Mouse (Mus musculus) limb, embryonic 13.5 days (tissue): ENCODE measurements around the gene Eloa. TPM values are rescaled to one million over a fixed set of nuclear protein-coding genes. Genes with fewer than 3 reads are reported as not detected.

Source experiments
- ATAC-seq: fragments of 200-750 bp; cut with Nextera tagmentation; 2 replicates; pipeline ENCODE4 v1.8.0; 2017; ENCODE audit warnings: low read depth, moderate number of reproducible peaks, moderate TSS enrichment; ENCODE audit not compliant: low FRiP score
- H3K27ac ChIP-seq: fragments of 300-500 bp; sonication (generic); 2 replicates; pipeline ENCODE4 v1.5.1; 2015; ENCODE audit warnings: inconsistent platforms, mild to moderate bottlenecking, moderate library complexity
- H3K27me3 ChIP-seq: fragments of 300-500 bp; sonication (generic); 2 replicates; pipeline ENCODE4 v1.6.1; 2015; ENCODE audit warnings: mild to moderate bottlenecking, inconsistent platforms
- H3K36me3 ChIP-seq: fragments of 300-500 bp; sonication (generic); 2 replicates; pipeline ENCODE4 v1.6.1; 2015; ENCODE audit warnings: inconsistent platforms, mild to moderate bottlenecking, moderate library complexity
- H3K4me1 ChIP-seq: fragments of 300-500 bp; sonication (generic); 2 replicates; pipeline ENCODE4 v1.6.1; 2015; ENCODE audit warnings: inconsistent platforms
- H3K4me2 ChIP-seq: fragments of 300-500 bp; sonication (generic); replicated peaks from 2 replicates; pipeline ENCODE4 v1.6.1; 2015; ENCODE audit warnings: inconsistent platforms, mild to moderate bottlenecking, moderate library complexity
- H3K4me3 ChIP-seq: fragments of 300-500 bp; sonication (generic); 2 replicates; pipeline ENCODE4 v1.5.1; 2015; ENCODE audit warnings: moderate library complexity, mild to moderate bottlenecking, inconsistent platforms
- H3K9ac ChIP-seq: fragments of 300-500 bp; sonication (generic); 2 replicates; pipeline ENCODE4 v1.6.1; 2015; ENCODE audit warnings: mild to moderate bottlenecking, inconsistent platforms
- H3K9me3 ChIP-seq: fragments of 300-500 bp; sonication (generic); 2 replicates; pipeline ENCODE4 v1.6.1; 2016; ENCODE audit warnings: inconsistent platforms
- WGBS: fragments of 180-500 bp; shearing (Covaris S2); methylation state at CpG from one replicate; pipeline ENCODE4 v1.1.7; 2015; 5-methylcytosine and 5-hydroxymethylcytosine counted together
- polyA plus RNA-seq: library from polyadenylated mRNA; unstranded; fragments of >200 nt; fragmentation: Nextera tagmentation; extraction: Ambion mirVana; gene quantifications from 2 replicates; pipeline ENCODE4 v1.2.1, GENCODE M21; 2015

Eloa gene
- polyA plus RNA-seq, 1 experiment from 2014 or later: 45.1 TPM

DNA sequence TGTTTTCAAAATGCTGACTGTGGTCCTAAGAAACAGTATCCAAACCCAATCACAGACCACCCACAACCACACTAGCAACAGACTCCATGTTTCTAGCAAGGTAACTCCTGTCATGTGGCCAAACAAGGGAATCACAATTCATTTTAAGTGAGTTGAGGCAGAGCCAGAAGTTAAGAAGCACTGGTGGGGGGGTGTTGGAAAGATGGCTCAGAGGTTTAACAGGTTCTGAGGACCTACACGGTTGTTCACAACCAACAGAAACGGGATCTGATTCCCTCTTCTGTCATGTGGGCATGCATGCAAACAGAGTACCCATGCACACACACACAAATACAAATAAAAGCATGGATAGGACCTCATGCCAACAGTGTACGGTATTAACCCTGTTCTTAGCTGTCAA lies 30.5 kb upstream of the Eloa start:
- H3K9ac ChIP-seq: peak overlapping the region; percentile 99
- H3K27me3 ChIP-seq: no peaks in the 10 kb centered on the region
- no peak for ATAC-seq
- H3K9me3 ChIP-seq: no peaks in the 10 kb centered on the region
- peak overlapping the region; percentile 95 for H3K4me2 ChIP-seq
- H3K4me3 ChIP-seq: peak overlapping the region; percentile 99
- WGBS: 4% methylated on average over 3 of the region's 3 CpGs
- peaks cover 20% of the 10 kb centered on the region for H3K4me1 ChIP-seq
- peaks cover 50% of the 10 kb centered on the region for H3K36me3 ChIP-seq
- H3K27ac ChIP-seq: 0 out of 2 replicates have a peak overlapping the region, but pooled peaks have one; percentile 22

DNA sequence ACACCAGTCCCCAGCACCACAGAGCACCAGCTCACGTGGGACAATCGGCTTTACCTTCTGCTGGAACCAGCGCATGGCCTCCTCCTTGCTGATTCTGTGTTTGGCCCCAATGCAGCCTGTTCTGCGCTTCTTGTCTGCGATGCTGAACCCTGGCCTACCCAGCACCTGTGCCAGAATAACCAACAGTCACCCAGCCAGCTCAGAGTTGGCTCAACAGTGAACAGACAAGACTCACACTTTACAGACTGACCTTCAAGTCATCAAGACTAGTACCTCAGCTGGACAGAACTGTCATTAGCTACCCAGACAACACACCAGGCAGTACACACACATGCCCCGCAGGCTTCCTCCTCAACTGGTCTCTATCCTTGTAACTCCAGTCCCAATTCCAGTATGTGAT lies 28.7 kb upstream of the Eloa start:
- H3K4me2 ChIP-seq: no peak overlapping the region
- H3K27ac ChIP-seq: no peak overlapping the region
- no peak overlapping the region for H3K4me3 ChIP-seq
- H3K4me1 ChIP-seq: peaks cover 20% of the 10 kb centered on the region
- no peaks in the 10 kb centered on the region for H3K9me3 ChIP-seq
- 96% methylated on average over 6 of the region's 6 CpGs for WGBS
- no peaks in the 10 kb centered on the region for H3K27me3 ChIP-seq
- H3K36me3 ChIP-seq: peaks cover 66% of the 10 kb centered on the region
- H3K9ac ChIP-seq: peak overlapping the region; percentile 50; the same call in 1 of the 2 replicates
- no peak for ATAC-seq

DNA sequence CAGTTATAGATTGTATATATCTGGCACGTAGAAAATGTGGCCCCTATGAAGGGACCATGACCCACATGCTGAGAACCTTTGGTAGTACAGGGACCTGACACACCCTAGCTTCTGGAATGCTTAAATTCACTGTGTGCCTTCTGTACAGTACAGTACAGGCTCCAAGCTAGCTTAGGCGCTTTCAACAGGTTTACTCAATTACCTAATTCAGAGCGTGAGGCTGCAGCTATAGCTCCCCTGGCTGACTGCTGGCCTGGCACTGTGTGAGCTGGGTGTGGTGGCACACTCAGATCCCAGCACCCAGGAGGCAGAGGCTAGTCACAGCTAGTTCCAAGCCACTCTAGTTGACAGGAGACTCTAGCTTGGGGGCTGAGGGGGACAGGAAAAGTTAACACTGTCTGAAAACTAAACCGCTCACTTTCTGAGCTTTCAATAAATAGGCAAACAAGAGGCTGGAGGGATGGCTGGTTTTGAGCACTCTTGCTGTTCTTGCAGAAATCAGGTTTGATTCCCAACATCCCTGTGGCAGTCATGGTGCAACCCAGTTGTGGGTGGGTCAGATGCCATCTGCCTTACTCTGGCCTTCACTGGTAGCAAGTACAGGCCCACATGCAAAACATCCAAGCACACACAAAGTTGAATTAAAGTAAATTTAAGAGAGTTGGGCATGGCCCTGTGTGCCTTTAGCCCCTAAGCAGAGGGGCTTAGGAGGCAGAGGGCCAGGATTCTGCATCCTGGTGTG lies 26.9 kb upstream of the Eloa start:
- H3K27ac ChIP-seq: no peak overlapping the region
- H3K9me3 ChIP-seq: no peaks in the 10 kb centered on the region
- no peak overlapping the region for H3K4me3 ChIP-seq
- H3K4me1 ChIP-seq: peaks cover 20% of the 10 kb centered on the region
- H3K9ac ChIP-seq: peak overlapping the region; percentile 31; the same call in 1 of the 2 replicates
- no peak overlapping the region for H3K4me2 ChIP-seq
- ATAC-seq: no peak
- 67% methylated on average over 4 of the region's 4 CpGs for WGBS
- H3K36me3 ChIP-seq: peaks cover 77% of the 10 kb centered on the region
- no peaks in the 10 kb centered on the region for H3K27me3 ChIP-seq

DNA sequence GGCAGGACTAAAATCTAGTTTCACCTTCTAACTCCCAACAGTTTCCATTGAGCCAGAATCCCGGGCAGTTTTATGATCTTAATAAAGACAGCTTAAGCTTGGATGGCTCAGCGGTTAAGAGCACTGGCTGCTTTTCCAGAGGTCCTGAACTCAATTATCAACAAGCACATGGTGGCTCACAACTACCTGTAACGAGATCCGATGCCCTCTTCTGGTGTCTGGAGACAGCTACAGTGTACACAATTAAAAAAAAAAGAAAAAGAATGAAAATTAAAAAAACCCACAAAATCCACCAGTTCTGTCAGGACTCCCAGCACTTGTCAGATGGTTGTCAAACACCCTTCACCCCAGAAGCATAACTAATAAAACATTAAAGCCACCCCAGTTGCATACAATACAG lies 26.1 kb upstream of the Eloa start:
- WGBS: 19% methylated on average over 4 of the region's 4 CpGs
- Histone ChIP-seq H3K9me3 (no peaks in the 10 kb centered on the region), H3K4me1 (peaks cover 20% of the 10 kb centered on the region), H3K4me2 (no peak overlapping the region), H3K9ac (peak overlapping the region; percentile 31; the same call in 1 of the 2 replicates), H3K36me3 (peaks cover 79% of the 10 kb centered on the region), H3K27ac (no peak overlapping the region), H3K4me3 (no peak overlapping the region), H3K27me3 (no peaks in the 10 kb centered on the region)
- ATAC-seq: no peak

DNA sequence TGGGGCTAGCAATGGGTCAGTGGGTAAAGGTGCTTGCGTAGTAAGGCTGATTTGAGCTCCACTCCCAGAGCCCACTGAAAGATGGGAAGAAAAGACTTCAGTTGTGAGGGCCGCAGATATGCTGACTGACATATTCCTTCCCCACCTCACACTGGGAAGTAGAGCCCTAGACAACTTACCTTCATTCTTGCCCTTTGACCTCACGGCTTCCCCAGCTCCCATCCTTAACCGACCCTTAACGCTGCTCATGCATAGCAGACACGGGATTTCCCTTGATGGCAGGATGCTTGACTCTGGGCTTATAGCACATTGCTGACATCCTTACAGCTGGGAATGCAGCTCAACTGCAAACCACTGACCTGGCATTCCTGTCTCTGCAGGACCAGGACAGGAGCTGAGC lies 25.3 kb upstream of the Eloa start:
- ATAC-seq: no peak
- Histone ChIP-seq H3K4me3 (no peak overlapping the region), H3K9me3 (no peaks in the 10 kb centered on the region), H3K27ac (no peak overlapping the region), H3K36me3 (peaks cover 75% of the 10 kb centered on the region), H3K4me1 (peaks cover 16% of the 10 kb centered on the region), H3K4me2 (no peak overlapping the region), H3K27me3 (no peaks in the 10 kb centered on the region), H3K9ac (0 out of 2 replicates have a peak overlapping the region, but pooled peaks have one; percentile 45)
- 73% methylated on average over 6 of the region's 6 CpGs for WGBS

DNA sequence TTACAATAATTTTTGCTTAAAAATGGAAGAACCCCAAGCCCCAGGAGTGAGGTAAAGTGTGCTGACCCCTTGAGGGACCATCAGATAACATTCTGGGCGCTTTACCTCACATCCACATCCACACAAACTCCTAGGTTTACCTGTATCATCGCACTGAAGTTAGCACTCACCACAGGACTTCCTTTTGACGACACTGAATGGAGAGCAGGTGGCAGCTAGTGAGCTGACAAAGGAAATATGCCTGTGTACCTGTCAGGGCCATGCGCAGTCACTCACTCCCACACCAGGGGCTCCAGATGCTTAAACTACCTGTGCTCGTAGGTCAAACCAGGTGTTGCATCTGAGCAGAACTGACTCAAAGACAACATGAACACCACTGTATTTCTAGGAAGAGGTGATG lies 23.5 kb upstream of the Eloa start:
- no peak overlapping the region for H3K27ac ChIP-seq
- no peak overlapping the region for H3K9ac ChIP-seq
- no peak for ATAC-seq
- peaks cover 57% of the 10 kb centered on the region for H3K36me3 ChIP-seq
- H3K4me1 ChIP-seq: no peaks in the 10 kb centered on the region
- H3K27me3 ChIP-seq: no peaks in the 10 kb centered on the region
- H3K4me3 ChIP-seq: no peak overlapping the region
- H3K9me3 ChIP-seq: no peaks in the 10 kb centered on the region
- 89% methylated on average over 5 of the region's 5 CpGs for WGBS
- no peak overlapping the region for H3K4me2 ChIP-seq

DNA sequence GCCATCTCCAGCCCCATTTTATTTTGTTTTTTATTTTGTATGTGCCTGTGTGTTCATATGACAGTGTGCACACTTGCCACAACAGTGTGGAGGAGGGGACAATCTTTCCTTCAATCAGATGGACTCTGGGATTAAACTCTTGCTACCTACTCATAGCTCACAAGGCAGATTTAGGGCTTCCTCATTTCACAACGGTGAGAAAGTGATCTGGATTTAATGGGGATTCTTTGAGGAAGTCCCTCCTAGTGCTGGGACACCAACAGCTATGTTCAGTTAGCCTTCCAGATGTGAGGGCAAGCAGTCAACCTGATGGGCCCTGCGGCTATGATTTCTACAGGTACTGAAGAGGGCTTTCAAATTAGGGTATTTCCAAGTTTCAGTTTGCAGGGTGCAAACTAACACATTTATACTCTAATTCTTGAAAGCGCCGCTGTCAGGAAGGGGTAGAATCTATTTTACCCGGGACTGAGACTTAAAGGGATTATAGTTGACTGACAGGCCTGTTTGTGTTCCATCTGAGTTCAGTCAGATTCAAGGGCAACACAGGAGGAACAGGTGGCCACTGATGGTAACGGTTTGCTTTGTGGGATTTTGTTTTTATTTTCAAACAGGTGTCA lies 22.3 kb upstream of the Eloa start:
- H3K9me3 ChIP-seq: no peaks in the 10 kb centered on the region
- H3K4me3 ChIP-seq: no peak overlapping the region
- no peaks in the 10 kb centered on the region for H3K4me1 ChIP-seq
- H3K4me2 ChIP-seq: no peak overlapping the region
- H3K27me3 ChIP-seq: no peaks in the 10 kb centered on the region
- 81% methylated on average over 6 of the region's 6 CpGs for WGBS
- no peak for ATAC-seq
- no peak overlapping the region for H3K9ac ChIP-seq
- peaks cover 45% of the 10 kb centered on the region for H3K36me3 ChIP-seq
- H3K27ac ChIP-seq: no peak overlapping the region

DNA sequence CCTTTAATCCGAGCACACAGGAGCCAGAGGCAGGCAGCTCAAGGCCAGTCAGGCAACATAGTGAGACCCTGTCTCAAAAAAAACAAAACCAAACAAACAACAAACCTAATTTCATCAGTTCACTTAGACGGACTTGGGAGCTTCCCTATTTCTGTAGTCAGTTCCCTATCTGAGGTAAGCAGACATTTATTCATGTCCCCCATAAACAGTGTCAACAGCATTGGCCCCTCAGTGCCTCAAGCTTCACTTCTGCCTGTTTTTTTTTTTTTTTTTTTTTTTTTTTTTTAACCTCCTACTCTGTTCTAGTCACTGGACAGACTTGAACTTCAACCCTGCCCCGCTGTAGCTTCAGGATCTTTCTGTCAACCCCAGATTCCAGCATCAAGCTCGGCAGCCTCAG lies 13.5 kb upstream of the Eloa start:
- 80% methylated on average over 4 of the region's 4 CpGs for WGBS
- Histone ChIP-seq H3K27me3 (no peaks in the 10 kb centered on the region), H3K4me1 (peaks cover 4% of the 10 kb centered on the region; the same call in 1 of the 2 replicates)

DNA sequence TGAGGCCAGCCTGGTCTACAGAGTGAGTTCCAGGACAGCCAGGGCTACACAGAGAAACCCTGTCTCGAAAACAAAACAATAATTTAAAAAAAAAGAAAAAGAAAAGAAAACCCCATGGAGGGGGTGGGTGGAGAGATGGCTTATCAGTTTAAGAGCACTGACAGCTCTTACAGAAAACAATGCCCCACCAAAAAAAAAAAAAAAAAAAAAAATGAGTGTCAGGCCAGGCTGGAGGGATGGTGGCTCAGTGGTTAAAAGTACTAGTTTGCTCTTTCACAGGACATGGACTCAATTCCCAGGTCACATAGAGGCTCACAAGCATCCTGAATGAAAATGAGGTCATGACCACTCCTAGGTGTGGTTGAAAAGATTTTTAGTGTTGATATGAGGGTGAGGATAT lies 11.7 kb upstream of the Eloa start:
- H3K4me3 ChIP-seq: no peak overlapping the region
- no peak overlapping the region for H3K27ac ChIP-seq
- no peaks in the 10 kb centered on the region for H3K36me3 ChIP-seq
- no peak for ATAC-seq
- no peaks in the 10 kb centered on the region for H3K9me3 ChIP-seq
- H3K4me2 ChIP-seq: no peak overlapping the region
- no peaks in the 10 kb centered on the region for H3K27me3 ChIP-seq
- peaks cover 4% of the 10 kb centered on the region; the same call in 1 of the 2 replicates for H3K4me1 ChIP-seq
- H3K9ac ChIP-seq: no peak overlapping the region
- WGBS: 52% methylated on average over 1 of the region's 1 CpGs

More for the DNA sequence above, 13.5 kb upstream of the Eloa start:
- no peak overlapping the region for H3K4me3 ChIP-seq
- no peak overlapping the region for H3K27ac ChIP-seq
- no peak for ATAC-seq
- H3K36me3 ChIP-seq: no peaks in the 10 kb centered on the region
- H3K4me2 ChIP-seq: no peak overlapping the region
- no peaks in the 10 kb centered on the region for H3K9me3 ChIP-seq
- H3K9ac ChIP-seq: no peak overlapping the region

DNA sequence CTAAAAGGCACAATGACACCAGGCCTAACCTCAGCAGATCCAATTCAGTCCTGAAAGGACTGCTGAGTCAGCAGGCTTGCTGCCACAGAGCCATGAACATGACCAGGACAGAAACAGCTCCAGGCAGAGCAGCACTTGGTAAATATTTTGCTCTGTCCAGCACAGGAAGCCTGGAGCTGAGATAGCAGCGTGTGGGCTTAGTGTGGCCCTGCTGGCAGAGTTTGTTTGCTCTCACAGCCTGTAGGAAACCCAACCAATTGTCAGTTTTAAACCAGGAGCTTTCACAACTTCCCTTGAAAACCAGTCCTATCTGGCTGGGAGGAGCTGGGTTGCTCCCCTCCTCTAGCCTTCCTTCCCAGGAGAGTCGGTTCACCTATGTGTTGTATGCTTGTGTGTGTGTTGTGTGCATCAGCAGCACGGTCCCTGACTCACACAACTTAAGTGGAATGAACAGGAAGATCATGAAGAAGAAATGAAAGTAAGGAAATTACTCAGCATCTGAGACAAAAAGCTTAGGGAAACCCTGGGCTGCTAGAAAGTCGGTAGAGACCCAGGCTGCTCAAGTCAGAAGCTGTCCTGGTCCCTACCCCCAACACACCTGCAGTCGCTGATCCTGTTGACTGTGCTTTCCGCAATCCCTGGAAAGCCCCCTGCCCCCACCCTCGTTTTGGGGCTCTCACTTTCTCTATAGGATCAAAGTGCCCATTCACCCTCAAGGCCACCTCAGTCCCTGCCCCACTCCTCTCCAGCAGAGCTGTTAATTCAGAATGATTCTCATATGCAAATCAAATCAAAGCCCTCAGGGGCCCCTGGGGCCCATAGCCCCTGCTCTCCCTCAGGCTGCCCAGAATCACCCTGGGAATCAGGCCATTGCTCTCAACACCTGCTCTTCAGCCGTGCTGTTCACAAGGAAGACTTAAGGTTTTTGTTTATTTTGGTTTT lies 9.7 kb upstream of the Eloa start:
- no peaks in the 10 kb centered on the region for H3K36me3 ChIP-seq
- H3K4me3 ChIP-seq: no peak overlapping the region
- ATAC-seq: no peak
- H3K27me3 ChIP-seq: no peaks in the 10 kb centered on the region
- H3K9ac ChIP-seq: peak overlapping the region; percentile 35; the same call in 1 of the 2 replicates
- peaks cover 4% of the 10 kb centered on the region; the same call in 1 of the 2 replicates for H3K4me1 ChIP-seq
- no peak overlapping the region for H3K4me2 ChIP-seq
- WGBS: 11% methylated on average over 8 of the region's 8 CpGs
- H3K27ac ChIP-seq: no peak overlapping the region
- H3K9me3 ChIP-seq: no peaks in the 10 kb centered on the region

DNA sequence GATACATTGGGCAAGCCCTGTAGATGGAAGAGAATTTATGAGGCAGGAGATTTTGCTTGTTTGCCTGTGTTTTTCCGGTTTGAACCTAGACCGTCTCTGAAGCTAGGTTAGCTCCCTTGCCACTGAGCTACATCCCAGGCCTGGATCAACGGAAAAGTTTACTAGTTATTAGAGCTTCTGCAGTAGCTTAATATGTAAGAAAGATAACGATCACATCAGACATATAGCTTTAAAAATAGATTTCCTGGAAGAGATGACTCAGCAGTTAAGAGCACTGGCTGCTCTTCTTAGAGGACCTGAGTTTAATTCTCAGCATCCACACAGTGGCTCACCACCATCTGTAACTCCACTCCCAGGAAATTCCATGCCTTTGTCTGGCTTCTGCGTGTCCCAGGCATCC lies 7.1 kb upstream of the Eloa start:
- WGBS: 83% methylated on average over 5 of the region's 5 CpGs
- Histone ChIP-seq H3K36me3 (no peaks in the 10 kb centered on the region), H3K4me1 (peaks cover 4% of the 10 kb centered on the region; the same call in 1 of the 2 replicates), H3K4me2 (no peak overlapping the region), H3K4me3 (no peak overlapping the region), H3K9me3 (no peaks in the 10 kb centered on the region), H3K9ac (no peak overlapping the region; the same call in 1 of the 2 replicates), H3K27me3 (no peaks in the 10 kb centered on the region), H3K27ac (no peak overlapping the region)
- ATAC-seq: no peak

DNA sequence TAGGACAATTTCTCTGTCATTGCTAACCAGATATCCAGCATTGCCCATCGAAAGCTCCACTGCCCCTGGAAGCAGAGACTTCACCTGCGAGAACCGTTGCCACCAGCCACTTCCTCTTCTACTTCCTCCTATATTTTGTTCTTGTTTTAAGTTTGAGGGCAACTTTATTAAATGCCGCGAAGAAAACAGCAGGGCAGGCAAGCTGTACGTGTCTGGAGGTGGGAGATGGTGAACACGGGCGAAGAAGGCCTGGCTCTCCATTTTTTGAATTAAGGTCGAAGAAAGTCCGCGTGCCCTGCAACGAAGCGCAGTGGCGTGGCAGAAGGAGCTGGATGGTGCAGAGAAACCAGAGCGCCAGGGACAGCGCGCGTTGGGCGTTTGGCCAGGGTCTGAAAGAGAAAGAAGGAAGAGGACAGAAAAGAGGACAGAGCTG lies 6.6 kb upstream of the Eloa start:
- ATAC-seq: no peak
- 90% methylated on average over 19 of the region's 19 CpGs for WGBS
- no peaks in the 10 kb centered on the region for H3K36me3 ChIP-seq

More for the DNA sequence above, 6.6 kb upstream of the Eloa start:
- Histone ChIP-seq H3K9ac (no peak overlapping the region; the same call in 1 of the 2 replicates), H3K27ac (no peak overlapping the region), H3K4me2 (no peak overlapping the region), H3K27me3 (no peaks in the 10 kb centered on the region), H3K4me1 (peaks cover 4% of the 10 kb centered on the region; the same call in 1 of the 2 replicates), H3K4me3 (no peak overlapping the region), H3K9me3 (no peaks in the 10 kb centered on the region)
